Mouse (Mus musculus) layer of hippocampus, postnatal 14 days (tissue): ENCODE measurements around the gene Dmpk. TPM values are rescaled to one million over a fixed set of nuclear protein-coding genes. Genes with fewer than 3 reads are reported as not detected.
A peak's percentile ranks its signal among the peaks of the same experiment; 100 is the strongest.
"Not testable (repeated sequence)": the region's sequence is repeated elsewhere in the genome, so short reads cannot be mapped to it uniquely, and the experiment has no call there.

Experiments
- DNase-seq, 2 experiments: peaks; one replicate each; pipeline ENCODE4 v3.0.0; 2021 to 2022; ENCODE audit warnings: low spot score in 2 of 2, mixed read lengths in 1 of 2
- long read RNA-seq, 2 experiments: library from polyadenylated mRNA; stranded (forward); transcript quantifications; one replicate each; pipeline ENCODE4 v2.0.0; 2021
- total RNA-seq, 2 experiments: library from RNA; stranded (reverse); gene quantifications; 2 replicates each; pipeline ENCODE4 v1.2.3; 2021

The Dmpk gene
- 10 to 100 TPM; 33.0 to 42.3 TPM for total RNA-seq
- long read RNA-seq, experiment 1, partial matches to known transcripts = 1 of 4 reads
- long read RNA-seq, experiment 1, other reads (novel, unspliced or antisense) = 1 of 4 reads
- long read RNA-seq, experiment 2, partial matches to known transcripts = 2 of 10 reads
- long read RNA-seq, experiment 2, other reads (novel, unspliced or antisense) = 3 of 10 reads

DNA sequence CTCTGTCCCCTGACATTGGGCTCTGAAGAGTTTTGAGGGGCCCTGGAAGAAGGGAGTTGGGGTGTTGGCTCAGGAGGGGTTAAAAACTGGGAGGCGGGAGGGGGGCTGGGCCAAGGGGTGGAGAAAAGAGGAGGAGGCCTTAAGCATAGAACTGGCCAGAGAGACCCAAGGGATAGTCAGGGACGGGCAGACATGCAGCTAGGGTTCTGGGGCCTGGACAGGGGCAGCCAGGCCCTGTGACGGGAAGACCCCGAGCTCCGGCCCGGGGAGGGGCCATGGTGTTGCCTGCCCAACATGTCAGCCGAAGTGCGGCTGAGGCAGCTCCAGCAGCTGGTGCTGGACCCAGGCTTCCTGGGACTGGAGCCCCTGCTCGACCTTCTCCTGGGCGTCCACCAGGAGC, at the start of gene Dmpk:
Dmpk (plus strand) TSS at position 149 of the 400 bp plus-strand sequence.
- DNase-seq = no peak

DNA sequence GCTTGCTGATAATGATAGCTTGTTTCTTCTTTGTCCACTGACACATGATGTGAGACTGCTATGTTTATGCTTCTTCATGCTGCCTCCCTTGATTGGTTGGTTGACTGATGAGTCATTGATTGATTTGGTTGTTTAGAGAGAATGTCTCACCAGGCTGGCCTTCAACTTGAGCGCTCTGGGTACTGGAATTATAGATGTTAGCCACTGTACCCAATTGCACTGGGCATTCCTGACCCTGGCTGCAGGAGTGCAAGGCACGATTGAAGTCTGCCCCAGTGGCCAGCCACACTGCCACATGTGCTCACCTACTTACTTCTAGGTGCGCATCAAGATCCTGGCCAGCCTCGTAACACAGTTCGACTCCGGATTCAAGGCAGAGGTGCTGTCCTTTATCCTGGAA, 39.0 kb upstream of the Dmpk start:
- DNase-seq = no peak

DNA sequence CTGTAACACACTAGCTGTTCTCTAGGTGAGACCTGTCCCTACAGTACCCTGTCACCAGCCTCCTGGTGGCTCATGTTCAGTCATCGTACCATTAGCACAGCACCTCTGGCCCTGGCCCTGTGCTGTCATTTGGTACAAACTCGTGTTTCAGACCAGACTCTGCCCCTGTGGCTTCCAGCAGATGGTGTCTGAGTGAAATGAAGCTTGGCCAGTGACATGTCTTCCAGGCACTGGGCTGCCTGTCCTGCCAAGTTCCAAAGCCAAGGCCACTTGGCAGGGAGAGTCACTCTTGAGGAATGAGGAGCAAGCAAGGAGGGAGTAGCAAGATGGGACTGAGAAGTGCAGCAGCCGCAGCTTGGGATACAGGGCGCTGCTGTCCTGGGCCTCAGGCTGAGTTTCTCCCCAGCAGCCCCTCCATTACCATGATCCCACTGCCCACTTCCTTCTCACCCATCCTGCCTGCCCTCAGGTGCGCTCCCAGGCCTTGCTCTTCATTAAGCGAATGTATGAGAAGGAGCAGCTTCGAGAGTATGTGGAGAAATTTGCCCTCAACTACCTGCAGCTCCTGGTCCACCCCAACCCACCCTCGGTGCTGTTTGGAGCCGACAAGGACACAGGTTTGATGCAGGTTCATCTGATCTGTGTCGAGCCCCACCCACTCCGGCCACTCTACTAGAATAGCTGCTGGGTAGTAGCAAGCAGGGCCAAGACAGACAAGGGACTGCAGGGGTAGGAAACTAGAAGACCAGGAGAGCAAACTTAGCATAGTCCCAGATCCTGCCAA, 37.2 kb upstream of the Dmpk start:
- no peak for DNase-seq

DNA sequence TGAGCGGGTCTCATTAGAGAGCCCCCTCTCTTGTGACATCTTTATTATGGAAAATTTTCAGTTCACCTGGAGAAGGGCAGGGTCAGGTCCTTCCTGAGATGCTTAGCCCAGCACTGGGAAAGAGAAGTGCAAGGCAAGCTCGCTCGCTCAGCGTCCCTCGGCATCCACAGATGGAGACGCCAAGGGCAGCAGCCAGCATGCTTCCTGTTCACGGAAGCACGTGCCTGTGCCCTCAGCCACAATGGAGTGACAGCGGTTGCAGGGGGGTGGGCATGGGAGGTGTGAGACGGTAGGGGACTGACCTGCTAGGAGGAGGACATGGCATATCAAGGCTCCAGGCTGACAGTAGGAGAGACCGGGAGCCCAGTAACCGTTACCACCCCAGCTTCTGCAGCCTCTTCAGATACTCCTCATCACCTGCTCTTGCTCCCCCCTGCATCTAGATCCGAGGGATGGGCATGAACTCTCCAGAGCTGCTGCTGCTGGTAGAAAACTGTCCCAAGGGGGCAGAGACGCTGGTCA, 35.6 kb upstream of the Dmpk start:
- no peak for DNase-seq

DNA sequence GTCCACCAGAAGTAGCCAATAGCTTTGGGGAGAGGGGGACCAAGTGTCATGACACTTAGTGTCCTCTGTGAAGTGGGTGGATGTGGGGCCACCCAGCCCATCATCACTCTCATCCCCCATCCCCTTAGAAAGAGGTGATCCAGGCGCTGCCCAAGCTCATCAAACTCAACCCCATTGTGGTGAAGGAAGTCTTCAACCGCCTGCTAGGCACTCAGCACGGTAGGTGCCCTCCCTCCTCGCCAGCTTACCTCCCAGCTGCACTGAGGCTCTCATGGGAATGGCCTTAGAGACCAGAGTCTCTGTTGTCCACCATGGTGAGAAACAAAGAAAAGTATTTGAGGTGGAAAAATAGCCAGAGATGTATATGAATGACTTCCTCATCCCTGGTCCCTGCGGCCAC, 34.4 kb upstream of the Dmpk start:
- no peak for DNase-seq

DNA sequence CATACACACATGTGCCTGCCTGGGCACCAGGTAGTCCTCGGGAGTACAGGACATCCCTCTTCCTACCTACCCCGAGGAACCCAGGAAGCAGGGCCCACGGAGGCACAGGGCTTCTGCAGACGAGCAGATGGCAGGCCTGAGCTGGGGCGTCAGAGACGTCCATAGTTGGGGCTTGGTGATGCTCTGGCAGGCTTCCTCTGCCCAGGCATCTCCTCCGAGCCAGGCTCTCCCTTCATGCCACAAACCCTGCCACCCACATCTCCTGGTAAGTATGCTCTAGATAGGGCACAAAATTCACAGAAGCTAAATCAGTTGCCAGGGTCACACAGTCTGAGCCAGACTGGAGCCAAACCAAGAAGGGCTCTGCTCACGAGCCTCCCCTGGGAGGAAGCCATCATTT, 33.5 kb upstream of the Dmpk start:
- no peak for DNase-seq

DNA sequence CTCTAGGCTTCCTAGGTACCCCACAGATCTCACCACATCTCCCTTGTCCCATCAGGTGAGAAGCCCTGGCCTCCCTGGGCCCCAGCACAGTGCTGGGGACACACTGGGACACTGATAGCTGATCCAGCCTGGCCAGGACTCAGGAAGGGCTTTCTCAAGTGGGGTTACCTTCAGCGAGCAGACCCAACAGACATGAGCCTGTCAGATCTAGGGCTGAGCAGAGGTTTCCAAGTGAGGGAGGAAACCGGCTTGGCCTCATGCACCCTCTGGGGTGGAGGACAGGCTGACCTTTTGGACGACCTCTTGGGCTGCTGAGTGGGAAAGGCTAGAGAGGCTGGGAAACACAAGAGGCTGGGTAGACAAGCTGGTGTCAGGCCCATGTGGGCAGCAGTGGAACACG, 32.5 kb upstream of the Dmpk start:
- no peak for DNase-seq

DNA sequence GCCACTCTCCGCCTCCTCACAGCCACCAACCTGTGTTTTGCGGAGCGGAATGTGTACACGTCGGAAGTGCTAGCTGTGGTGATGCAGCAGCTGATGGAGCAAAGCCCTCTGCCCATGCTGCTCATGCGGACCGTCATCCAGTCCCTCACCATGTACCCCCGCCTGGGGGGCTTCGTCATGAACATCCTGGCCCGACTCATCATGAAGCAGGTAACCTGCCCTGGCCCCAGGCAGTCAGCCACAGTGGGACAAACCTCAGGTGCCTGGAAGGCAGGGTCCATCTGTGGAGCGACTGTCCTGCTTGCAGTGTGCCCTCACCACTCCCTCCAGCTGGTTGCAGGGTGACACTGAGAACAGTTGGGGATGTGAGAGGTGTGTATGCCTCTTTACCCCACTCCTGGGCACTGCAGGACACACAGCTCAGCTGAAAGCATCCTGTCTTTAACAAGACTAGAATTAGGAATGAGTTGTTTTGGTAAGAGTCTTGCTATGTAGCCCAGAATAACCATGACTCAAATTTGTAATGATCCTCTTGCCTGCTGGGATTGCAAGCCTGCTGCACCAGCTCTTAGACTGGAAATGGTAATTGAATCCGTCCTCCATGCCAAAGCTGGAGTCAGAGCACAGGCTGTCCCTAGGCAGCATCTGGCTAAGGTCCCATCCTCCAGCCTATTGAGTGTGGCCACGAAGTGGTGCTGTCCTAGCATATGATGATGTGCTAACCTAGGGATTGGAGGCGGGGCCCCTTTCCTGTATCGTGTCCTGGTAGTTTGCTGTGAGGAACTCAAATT, 31.1 kb upstream of the Dmpk start:
- DNase-seq = peak; percentile 42 to 77

DNA sequence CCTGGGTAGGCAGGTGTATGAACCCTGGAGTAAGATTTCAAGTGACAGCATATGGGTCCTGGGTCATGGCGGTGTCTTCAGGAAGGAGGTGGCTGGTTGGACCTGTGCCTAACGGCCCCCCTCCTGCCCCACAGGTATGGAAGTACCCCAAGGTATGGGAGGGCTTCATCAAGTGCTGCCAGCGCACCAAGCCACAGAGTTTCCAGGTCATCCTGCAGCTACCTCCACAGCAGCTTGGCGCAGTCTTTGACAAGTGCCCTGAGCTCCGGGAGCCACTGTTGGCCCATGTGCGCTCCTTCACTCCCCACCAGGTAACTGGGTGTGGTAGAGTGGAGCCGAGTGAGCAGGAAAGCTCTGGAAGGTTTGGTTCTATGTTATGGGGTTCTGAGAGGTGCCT, 30.5 kb upstream of the Dmpk start:
- no peak for DNase-seq

DNA sequence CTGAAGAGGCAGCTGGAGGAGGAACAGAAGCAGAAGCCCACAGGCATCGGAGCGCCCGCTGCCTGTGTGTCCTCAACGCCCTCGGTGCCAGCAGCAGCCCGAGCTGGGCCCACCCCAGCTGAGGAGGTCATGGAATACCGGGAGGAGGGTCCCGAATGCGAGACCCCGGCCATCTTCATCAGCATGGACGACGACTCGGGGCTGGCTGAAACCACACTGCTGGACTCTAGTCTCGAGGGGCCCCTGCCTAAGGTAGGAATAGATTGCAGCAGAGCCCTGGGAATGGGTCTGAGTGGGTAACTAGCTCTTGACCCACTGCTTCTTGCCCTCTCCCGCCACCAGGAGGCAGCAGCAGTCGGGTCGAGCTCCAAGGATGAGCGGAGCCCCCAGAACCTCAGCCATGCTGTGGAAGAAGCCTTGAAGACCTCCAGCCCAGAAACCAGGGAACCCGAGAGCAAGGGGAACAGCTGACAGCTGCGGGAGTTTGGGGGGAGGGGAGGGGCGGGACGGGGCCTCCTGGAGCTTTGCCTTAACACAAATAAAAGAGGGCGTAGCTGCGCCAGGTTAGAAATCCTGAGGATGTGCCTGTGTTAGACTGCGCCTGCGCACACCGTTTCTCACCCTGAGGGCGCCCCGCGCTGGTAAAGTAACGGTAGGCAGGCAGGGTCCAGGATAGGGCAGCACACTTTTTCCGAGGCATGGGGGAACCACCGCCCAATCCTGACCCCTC, 29.4 kb upstream of the Dmpk start, which contains the start of gene Rsph6a:
Rsph6a (plus strand) TSS at position 644 of the 730 bp plus-strand sequence.
- peak; percentile 45 to 53 for DNase-seq

DNA sequence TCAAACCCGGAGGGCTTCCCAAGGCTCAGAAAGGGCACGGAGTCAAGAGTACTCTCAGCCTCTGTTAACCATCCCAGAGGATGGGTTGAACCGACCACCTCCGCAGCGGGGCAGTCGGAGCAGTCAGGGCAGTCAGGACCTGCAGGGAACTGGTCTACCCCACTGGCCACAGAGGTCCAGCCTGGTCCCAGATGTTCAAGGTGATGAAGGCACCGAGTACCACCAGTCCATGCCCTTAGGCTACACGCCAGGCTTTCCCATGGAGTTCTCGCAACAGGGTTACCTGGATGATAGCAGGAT, 28.9 kb upstream of the Dmpk start:
- no peak for DNase-seq

DNA sequence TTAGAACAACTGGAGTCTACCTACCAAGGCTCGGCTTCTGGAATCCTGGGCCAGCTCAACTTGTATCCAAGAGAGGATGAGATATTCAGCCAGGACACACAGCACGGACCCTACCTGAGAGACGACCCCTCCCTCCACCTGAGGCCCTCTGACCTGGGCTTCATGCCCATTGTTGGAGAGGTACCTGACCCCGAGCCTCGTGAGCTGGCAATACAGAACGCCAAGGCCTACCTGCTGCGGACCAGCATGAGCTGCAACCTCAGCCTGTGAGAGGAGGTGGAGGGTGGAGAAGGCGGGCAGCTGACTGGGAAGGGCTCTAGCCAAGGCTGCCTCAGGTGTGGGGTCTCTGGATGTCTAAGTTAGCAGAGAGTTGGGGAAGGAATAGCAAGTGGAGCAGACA, 28.5 kb upstream of the Dmpk start:
- DNase-seq = no peak

DNA sequence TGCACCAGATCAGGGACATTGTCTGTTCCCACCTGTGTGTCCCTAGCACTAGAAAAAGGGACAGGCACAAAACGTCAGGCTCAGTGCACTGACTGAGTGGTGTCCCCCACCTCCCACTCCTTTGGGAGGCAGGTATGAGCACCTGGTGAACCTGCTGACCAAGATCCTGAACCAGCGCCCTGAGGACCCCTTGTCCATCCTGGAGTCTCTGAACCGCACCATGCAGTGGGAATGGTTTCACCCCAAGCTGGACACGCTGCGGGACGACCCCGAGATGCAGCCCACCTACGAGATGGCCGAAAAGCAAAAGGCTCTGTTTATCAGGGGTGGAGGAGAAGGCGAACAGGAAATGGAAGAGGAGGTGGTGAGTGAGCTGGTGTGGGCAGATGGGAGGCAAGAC, 26.2 kb upstream of the Dmpk start:
- no peak for DNase-seq

DNA sequence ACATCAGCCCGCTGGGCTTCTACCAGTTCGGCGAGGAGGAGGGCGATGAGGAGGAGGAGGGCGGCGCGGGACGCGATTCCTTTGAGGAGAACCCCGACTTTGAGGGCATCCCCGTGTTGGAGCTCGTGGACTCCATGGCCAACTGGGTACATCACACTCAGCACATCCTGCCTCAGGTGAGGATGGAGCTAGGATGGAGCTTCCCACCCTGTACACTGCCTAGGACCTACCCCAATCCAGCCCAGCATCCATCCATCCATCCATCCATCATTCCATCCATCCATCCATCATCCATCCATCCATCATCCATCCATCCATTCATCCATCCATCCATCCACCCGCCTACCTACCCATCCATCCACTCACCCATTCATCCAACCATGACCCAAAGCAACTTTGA, 17.8 kb upstream of the Dmpk start:
- DNase-seq = no peak

DNA sequence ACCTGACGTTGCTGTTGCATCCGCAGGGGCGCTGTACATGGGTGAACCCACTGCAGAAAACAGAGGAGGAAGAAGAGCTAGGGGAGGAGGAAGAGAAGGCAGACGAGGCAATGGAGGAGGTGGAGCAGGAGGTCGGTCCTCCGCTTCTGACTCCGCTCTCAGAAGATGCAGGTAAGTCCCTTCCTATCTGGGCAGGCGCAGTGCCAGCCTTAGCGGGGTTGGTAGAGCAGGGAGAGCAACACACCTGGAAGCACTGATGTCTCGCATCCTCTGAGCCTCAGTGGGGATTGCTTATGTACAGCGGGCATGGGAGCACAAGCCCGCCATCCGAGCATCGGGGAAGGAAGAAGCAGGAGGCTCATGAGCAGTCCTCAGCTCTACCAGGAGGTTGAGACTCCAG, 16.6 kb upstream of the Dmpk start:
- DNase-seq = no peak

DNA sequence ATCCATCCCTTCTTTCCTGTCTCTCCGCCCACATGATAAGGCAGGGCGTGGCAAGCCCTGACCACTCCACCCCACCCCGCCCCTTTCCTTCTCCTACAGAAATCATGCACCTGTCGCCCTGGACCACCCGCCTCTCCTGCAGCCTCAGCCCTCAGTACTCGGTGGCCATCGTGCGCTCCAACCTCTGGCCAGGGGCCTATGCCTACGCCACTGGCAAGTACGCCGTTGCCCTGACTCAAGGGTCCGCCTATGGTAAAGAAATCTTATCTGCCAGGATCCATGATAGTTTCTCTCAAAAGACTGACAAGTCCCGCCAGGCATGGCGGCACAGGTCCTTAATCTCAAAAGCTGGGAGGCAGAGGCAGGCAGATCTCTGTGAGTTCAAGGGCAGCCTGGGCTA, 15.7 kb upstream of the Dmpk start:
- DNase-seq = no peak

DNA sequence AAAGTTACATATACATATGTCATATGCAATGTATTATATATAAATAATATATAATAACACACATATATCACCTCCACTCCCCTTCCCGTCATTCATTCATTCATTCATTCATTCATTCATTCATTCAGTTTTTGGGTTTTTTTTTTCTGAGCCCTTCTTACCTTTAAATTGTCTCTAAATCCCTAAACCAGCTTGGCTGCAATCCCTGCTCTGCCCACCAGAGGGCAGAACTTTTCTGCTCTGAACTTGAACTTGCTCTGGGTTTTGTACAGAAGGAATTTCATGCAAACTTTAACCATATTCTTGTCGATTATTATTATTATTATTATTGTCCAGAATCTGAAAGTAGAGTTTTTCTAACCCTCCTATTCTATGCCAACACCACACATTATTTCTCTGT, 14.9 kb upstream of the Dmpk start:
- DNase-seq = peak in 1 of 2 experiments; percentile 67

DNA sequence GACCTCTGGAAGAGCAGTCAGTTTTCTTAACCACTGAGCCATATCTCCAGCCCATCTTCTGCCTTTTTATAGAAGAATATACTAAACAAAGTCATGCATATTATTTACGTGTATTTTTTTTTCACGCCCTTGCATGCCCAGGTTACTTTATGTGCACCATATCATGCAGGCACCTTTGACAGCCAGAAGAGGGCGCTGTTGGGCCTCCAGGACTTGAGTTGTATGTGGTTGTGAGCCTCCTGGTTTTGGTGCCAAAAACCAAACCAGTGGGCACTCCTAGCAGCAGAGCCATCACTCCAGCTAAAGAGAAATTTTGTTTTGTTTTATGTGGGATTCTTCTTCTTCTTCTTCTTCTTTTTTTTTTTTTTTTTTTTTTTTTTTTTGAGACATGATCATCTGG, 14.1 kb upstream of the Dmpk start:
- DNase-seq = no peak

DNA sequence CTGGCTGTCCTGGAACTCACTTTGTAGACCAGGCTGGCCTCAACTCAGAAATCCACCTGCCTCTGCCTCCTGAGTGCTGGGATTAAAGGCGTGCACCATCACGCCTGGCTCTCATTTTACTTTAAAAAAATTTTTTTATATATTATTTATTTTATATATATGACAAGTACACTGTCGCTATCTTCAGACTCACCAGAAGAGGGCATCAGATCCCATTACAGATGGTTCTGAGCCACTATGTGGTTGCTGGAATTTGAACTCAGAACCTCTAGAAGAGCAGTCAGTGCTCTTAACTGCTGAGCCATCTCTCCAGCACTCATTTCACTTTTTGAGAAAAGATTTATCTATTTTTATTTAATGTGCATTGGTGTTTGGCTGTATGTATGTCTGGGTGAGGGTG, 12.6 kb upstream of the Dmpk start:
- DNase-seq = not testable (repeated sequence)

DNA sequence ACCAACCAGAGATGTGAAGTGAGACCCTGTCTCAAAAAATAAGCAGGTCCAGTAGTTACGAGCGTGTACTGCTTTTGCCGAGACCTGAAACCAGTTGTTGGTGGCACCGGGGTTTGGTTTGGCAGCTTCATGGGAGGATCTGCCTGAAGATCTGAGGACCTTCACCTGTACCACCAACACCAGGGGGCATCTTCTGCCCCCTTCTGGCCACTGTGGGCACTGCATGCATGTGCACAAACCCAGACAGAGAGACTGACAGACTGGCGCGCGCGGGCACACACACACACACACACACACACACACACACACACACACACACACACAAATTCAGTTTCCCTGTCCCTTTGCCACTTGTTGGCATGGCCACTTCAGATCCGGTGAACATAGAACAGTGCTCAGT, 10.1 kb upstream of the Dmpk start:
- no peak for DNase-seq

DNA sequence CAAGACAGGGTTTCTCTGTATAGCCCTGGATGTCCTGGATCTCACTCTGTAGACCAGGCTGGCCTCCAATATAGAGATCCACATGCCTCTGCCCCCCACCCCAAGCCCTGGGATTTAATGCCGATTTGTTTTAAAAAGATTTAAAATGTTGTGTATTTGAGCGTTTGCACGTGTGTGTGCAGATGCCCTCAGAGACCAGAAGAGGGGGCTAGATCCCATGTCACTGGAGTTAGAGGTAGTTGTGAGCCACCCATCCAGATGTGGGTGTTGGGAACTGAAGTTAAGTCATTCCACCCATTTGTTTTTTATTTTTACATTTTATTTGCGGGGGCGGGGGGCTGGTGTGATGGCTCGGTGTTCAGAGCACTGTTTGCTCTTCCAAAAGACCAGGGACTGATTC, 9.2 kb upstream of the Dmpk start:
- DNase-seq = no peak

DNA sequence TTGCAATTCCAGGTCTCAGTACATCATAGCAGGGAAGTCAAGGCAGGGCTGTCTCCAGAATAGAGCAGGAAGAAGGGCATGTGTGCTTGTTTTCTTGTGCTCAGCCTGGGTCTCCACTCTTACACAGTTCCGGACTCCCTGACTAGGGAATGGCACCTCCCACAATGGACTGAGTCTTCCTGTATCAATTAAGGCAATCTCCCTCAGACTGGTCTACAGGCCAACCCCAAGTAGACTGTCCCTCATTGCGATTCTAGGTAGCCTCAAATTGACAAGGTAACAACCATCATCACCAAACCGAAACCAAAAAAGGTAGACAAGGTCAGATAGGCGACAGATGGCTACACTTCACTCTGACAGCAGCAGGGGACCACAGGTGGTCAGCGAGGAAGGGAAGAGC, 8.4 kb upstream of the Dmpk start:
- no peak for DNase-seq
